Mouse (Mus musculus) limb, embryonic 15.5 days (tissue): Measurements from ENCODE around the gene Vdac2. TPM values are rescaled to one million over a fixed set of nuclear protein-coding genes. Genes with fewer than 3 reads are reported as not detected.

Experiments used
- ATAC-seq: fragments of 200-750 bp; cut with Nextera tagmentation; 2 replicates; pipeline ENCODE4 v1.8.0; 2017; ENCODE audit warnings: low read depth, moderate TSS enrichment; ENCODE audit not compliant: insufficient number of reproducible peaks, low FRiP score, low TSS enrichment
- H3K27ac ChIP-seq: fragments of 300-500 bp; sonication (generic); 2 replicates; pipeline ENCODE4 v1.5.1; 2015; ENCODE audit warnings: moderate library complexity, mild to moderate bottlenecking, inconsistent platforms
- H3K27me3 ChIP-seq: fragments of 300-500 bp; sonication (generic); 2 replicates; pipeline ENCODE4 v1.6.1; 2015; ENCODE audit warnings: inconsistent platforms
- H3K36me3 ChIP-seq: fragments of 300-500 bp; sonication (generic); 2 replicates; pipeline ENCODE4 v1.6.1; 2015; ENCODE audit warnings: inconsistent platforms
- H3K4me1 ChIP-seq: fragments of 300-500 bp; sonication (generic); 2 replicates; pipeline ENCODE4 v1.6.1; 2015; ENCODE audit warnings: inconsistent platforms
- H3K4me2 ChIP-seq: fragments of 300-500 bp; sonication (generic); 2 replicates; pipeline ENCODE4 v1.6.1; 2015; ENCODE audit warnings: mild to moderate bottlenecking, inconsistent platforms
- H3K4me3 ChIP-seq: fragments of 300-500 bp; sonication (generic); 2 replicates; pipeline ENCODE4 v1.5.1; 2015; ENCODE audit warnings: mild to moderate bottlenecking, inconsistent platforms
- H3K9ac ChIP-seq: fragments of 300-500 bp; sonication (generic); 2 replicates; pipeline ENCODE4 v1.6.1; 2015; ENCODE audit warnings: inconsistent platforms
- H3K9me3 ChIP-seq: fragments of 300-500 bp; sonication (generic); 2 replicates; pipeline ENCODE4 v1.6.1; 2016; ENCODE audit warnings: inconsistent platforms
- WGBS: fragments of 180-500 bp; shearing (Covaris S2); methylation state at CpG from one replicate; pipeline ENCODE4 v1.1.7; 2015; 5-methylcytosine and 5-hydroxymethylcytosine counted together
- polyA plus RNA-seq: library from polyadenylated mRNA; unstranded; fragments of >200 nt; fragmentation: Nextera tagmentation; extraction: Ambion mirVana; gene quantifications from 2 replicates; pipeline ENCODE4 v1.2.1, GENCODE M21; 2015

Gene Vdac2
- 207 and 225 TPM in 2 replicates for polyA plus RNA-seq

- peak within 1 kb of the TSS; percentile 38; the same call in 1 of the 2 replicates for H3K27ac ChIP-seq
- ATAC-seq = no peak
Observed at GRCm38 (mm10) chr14:21824938-21825337, at the start of gene Vdac2. Gene Vdac2 (plus strand): TSS chr14:21825238.

GRCm38 (mm10) chr14:21776201-21776600 lies 48.8 kb upstream of the Vdac2 start:
- Histone ChIP-seq H3K9me3 (no peaks in the 10 kb centered on the region), H3K27me3 (no peaks in the 10 kb centered on the region), H3K4me3 (no peak overlapping the region), H3K27ac (no peak overlapping the region), H3K36me3 (peaks cover 38% of the 10 kb centered on the region), H3K4me2 (no peak overlapping the region), H3K9ac (no peak overlapping the region), H3K4me1 (no peaks in the 10 kb centered on the region)
- WGBS = 92% methylated on average over 4 of the region's 4 CpGs
- ATAC-seq = no peak

More at GRCm38 (mm10) chr14:21824938-21825337, at the start of gene Vdac2:
- no peaks in the 10 kb centered on the region for H3K36me3 ChIP-seq
- H3K27me3 ChIP-seq = no peaks in the 10 kb centered on the region
- no peak within 1 kb of the TSS for H3K4me2 ChIP-seq
- WGBS = 90% methylated on average over 2 of the region's 2 CpGs
- H3K4me1 ChIP-seq = peaks cover 10% of the 10 kb centered on the region; the same call in 1 of the 2 replicates
- H3K9ac ChIP-seq = no peak within 1 kb of the TSS
- H3K4me3 ChIP-seq = no peak within 1 kb of the TSS
- no peaks in the 10 kb centered on the region for H3K9me3 ChIP-seq

DNA sequence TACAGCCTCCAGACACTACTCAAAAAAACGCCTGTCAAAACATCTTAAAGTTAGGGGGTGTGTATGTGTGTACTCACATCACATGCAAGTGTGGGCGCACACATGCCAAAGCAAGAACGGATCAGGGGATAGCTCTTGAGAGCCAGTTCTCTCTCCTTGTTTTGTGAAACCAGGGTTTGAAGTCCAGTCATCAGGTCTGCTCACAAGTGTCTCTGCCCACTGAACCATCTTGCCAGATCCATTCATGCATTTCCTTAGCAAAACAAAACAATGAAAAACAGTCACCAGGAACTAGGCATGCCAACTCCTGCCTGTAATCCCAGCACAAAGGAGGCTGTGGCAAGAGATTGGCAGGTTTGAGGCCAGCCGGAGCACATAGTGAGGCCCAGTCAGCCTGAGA lies 38.5 kb upstream of the Vdac2 start:
- H3K36me3 ChIP-seq = peaks cover 40% of the 10 kb centered on the region
- WGBS = 94% methylated on average over 4 of the region's 4 CpGs
- no peaks in the 10 kb centered on the region for H3K27me3 ChIP-seq
- ATAC-seq = no peak
- no peak overlapping the region for H3K4me3 ChIP-seq
- H3K4me1 ChIP-seq = no peaks in the 10 kb centered on the region
- H3K9me3 ChIP-seq = no peaks in the 10 kb centered on the region
- H3K4me2 ChIP-seq = no peak overlapping the region
- H3K9ac ChIP-seq = no peak overlapping the region
- H3K27ac ChIP-seq = no peak overlapping the region

DNA sequence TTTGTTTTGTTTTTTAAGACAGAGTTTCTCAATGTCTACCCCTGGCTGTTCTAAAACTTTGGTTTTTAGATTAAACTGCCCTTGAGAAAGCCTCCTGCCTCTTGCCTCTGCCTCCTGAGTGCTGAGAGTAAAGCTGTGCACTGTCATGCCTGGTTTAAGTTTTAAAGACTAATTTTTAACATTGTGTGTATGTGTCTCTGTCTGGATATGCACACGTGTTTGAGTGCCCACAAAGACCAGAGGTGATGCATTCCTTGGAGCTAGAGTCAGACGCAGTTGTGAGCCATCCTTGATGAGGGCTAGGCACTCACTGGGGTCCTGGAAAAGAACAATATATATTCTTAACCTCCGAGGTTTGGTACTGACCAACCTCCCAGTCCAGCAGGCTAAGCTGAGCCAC lies 37.7 kb upstream of the Vdac2 start:
- H3K9ac ChIP-seq = no peak overlapping the region
- no peaks in the 10 kb centered on the region for H3K27me3 ChIP-seq
- no peaks in the 10 kb centered on the region for H3K9me3 ChIP-seq
- H3K4me3 ChIP-seq = no peak overlapping the region
- H3K36me3 ChIP-seq = peaks cover 43% of the 10 kb centered on the region
- H3K4me1 ChIP-seq = no peaks in the 10 kb centered on the region
- no peak overlapping the region for H3K4me2 ChIP-seq
- 83% methylated on average over 3 of the region's 3 CpGs for WGBS
- no peak for ATAC-seq
- no peak overlapping the region for H3K27ac ChIP-seq

DNA sequence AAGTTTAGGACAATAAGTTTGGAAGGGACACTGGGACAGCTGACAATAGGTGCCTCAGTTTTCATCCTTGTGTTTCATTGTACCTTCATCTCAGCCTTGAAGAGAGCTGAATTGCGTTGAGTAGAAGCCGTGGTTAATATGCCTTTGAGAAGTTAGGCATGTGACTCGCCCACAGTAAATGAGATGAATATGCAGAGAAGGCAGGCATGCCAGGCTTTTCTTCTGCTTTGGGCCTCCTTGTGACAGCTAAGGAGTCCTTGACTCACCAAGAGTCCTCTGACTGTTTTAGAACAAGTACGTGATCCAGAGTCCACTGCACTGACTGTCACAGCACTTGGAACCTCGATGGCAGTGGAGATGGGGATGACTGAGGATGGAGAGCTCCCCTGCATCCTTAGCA lies 36.9 kb upstream of the Vdac2 start:
- no peaks in the 10 kb centered on the region for H3K4me1 ChIP-seq
- no peaks in the 10 kb centered on the region for H3K9me3 ChIP-seq
- H3K27ac ChIP-seq = no peak overlapping the region
- peaks cover 48% of the 10 kb centered on the region for H3K36me3 ChIP-seq
- no peak overlapping the region for H3K4me3 ChIP-seq
- no peaks in the 10 kb centered on the region for H3K27me3 ChIP-seq
- no peak overlapping the region for H3K4me2 ChIP-seq
- H3K9ac ChIP-seq = no peak overlapping the region
- WGBS = 94% methylated on average over 5 of the region's 5 CpGs
- ATAC-seq = no peak

DNA sequence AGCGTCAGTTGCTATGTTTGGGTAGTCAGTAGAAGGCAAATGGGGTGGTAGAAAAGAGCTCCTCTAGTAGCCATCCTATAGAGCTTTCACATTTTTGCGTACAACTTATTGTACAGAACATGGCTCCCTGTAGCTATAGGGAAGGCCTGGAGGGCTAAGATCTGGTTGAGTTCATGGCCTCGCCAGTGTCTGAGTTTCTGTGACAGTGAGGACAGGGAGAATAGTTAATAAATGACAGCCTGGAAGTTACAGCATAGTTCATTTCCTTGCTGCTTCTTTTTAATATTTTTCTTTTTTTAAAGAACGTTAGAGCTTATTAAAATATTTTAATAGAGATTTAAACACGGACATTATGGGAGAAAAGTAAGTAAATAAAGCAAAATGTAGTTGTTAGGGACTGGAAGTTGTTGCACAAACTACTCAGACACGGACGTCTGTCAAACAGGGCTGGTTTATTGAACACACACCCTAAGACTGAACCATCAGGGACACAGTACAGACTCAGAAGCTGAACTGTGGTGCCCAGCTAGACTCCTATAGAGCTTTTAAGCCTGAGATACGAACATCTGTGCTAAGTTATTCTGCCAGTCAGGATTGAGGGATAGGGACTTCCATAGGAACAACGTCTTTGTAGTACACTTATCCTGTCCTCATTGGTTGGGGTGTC lies 34.3 kb upstream of the Vdac2 start:
- Histone ChIP-seq H3K36me3 (peaks cover 41% of the 10 kb centered on the region; the same call in 1 of the 2 replicates), H3K9ac (no peak overlapping the region), H3K27me3 (no peaks in the 10 kb centered on the region), H3K4me1 (peaks cover 5% of the 10 kb centered on the region), H3K4me2 (no peak overlapping the region), H3K9me3 (no peaks in the 10 kb centered on the region), H3K27ac (no peak overlapping the region), H3K4me3 (no peak overlapping the region)
- 80% methylated on average over 9 of the region's 9 CpGs for WGBS
- ATAC-seq = no peak

- no peak overlapping the region for H3K9ac ChIP-seq
- H3K36me3 ChIP-seq = peaks cover 34% of the 10 kb centered on the region; the same call in 1 of the 2 replicates
- H3K4me3 ChIP-seq = no peak overlapping the region
- peaks cover 5% of the 10 kb centered on the region for H3K4me1 ChIP-seq
- WGBS = 86% methylated on average over 4 of the region's 4 CpGs
- no peak overlapping the region for H3K27ac ChIP-seq
- H3K9me3 ChIP-seq = no peaks in the 10 kb centered on the region
- H3K27me3 ChIP-seq = no peaks in the 10 kb centered on the region
- ATAC-seq = no peak
- no peak overlapping the region for H3K4me2 ChIP-seq
Observed at GRCm38 (mm10) chr14:21791722-21792121, 33.3 kb upstream of the Vdac2 start.

- no peak overlapping the region for H3K9ac ChIP-seq
- H3K36me3 ChIP-seq = peaks cover 33% of the 10 kb centered on the region; the same call in 1 of the 2 replicates
- no peak overlapping the region for H3K27ac ChIP-seq
- H3K4me1 ChIP-seq = peaks cover 5% of the 10 kb centered on the region
- WGBS = 92% methylated on average over 6 of the region's 6 CpGs
- no peaks in the 10 kb centered on the region for H3K27me3 ChIP-seq
- no peak overlapping the region for H3K4me3 ChIP-seq
- no peaks in the 10 kb centered on the region for H3K9me3 ChIP-seq
- no peak for ATAC-seq
- H3K4me2 ChIP-seq = no peak overlapping the region
Observed at GRCm38 (mm10) chr14:21792250-21792649, 32.8 kb upstream of the Vdac2 start.

DNA sequence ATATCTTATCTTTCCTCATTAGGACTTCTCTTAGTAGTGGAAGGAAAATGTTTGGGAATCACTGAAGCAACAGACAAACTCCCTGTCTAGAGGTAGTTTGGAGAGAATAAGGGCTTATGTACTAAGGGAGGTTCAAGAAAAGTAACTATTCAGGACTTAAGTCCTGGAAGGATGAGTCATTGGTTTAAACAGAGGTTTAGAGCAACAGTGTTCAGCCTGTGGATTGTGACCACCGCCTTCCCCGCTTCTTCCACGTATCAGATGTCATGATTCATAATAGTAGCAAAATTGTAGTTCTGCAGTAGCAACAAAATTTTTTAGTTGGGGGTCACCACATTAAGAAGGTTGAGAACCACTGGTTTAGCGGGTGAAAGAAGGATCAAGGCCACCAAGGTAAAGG lies 24.4 kb upstream of the Vdac2 start:
- Histone ChIP-seq H3K9ac (no peak overlapping the region), H3K27ac (no peak overlapping the region), H3K9me3 (no peaks in the 10 kb centered on the region), H3K4me3 (no peak overlapping the region), H3K36me3 (0 out of 2 replicates have a peak, but pooled peaks cover 10% of the 10 kb centered on the region), H3K27me3 (no peaks in the 10 kb centered on the region), H3K4me1 (no peaks in the 10 kb centered on the region), H3K4me2 (no peak overlapping the region)
- WGBS = 92% methylated on average over 4 of the region's 4 CpGs
- no peak for ATAC-seq

DNA sequence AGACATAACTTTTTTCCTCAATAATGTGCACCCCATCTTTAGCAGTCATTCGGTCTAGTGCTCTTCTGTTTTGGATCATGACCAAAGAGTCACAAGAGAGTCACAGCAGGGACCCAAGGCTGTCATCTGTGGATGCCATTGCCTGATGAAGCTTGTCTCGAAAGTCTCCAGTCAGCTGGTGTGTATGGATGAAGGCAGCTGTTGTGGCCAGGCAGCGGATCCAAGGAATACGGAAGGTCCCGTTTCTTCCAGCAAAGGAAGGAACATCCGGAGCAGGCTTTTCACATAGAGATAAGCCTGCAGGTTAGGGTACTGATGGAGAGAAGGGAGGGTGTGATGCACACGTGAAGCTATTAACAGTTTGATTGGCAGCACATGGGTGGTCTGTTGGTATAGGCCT lies 23.4 kb upstream of the Vdac2 start:
- Histone ChIP-seq H3K4me2 (no peak overlapping the region), H3K9me3 (no peaks in the 10 kb centered on the region), H3K36me3 (0 out of 2 replicates have a peak, but pooled peaks cover 10% of the 10 kb centered on the region), H3K27ac (no peak overlapping the region), H3K27me3 (no peaks in the 10 kb centered on the region), H3K4me3 (no peak overlapping the region), H3K4me1 (no peaks in the 10 kb centered on the region), H3K9ac (no peak overlapping the region)
- ATAC-seq = no peak
- 74% methylated on average over 7 of the region's 7 CpGs for WGBS

- Histone ChIP-seq H3K9me3 (no peaks in the 10 kb centered on the region), H3K27me3 (no peaks in the 10 kb centered on the region), H3K4me3 (no peak overlapping the region), H3K36me3 (0 out of 2 replicates have a peak, but pooled peaks cover 10% of the 10 kb centered on the region), H3K4me1 (no peaks in the 10 kb centered on the region), H3K9ac (no peak overlapping the region), H3K27ac (no peak overlapping the region), H3K4me2 (no peak overlapping the region)
- 0 out of 2 replicates have a peak, but pooled peaks have one; percentile 44 for ATAC-seq
- 89% methylated on average over 6 of the region's 6 CpGs for WGBS
Observed at GRCm38 (mm10) chr14:21802543-21803206, 22.4 kb upstream of the Vdac2 start.

GRCm38 (mm10) chr14:21806203-21806602 lies 18.8 kb upstream of the Vdac2 start:
- Histone ChIP-seq H3K9me3 (no peaks in the 10 kb centered on the region), H3K9ac (no peak overlapping the region), H3K27me3 (no peaks in the 10 kb centered on the region), H3K4me3 (no peak overlapping the region), H3K4me2 (no peak overlapping the region), H3K27ac (no peak overlapping the region), H3K4me1 (no peaks in the 10 kb centered on the region), H3K36me3 (no peaks in the 10 kb centered on the region)
- ATAC-seq = no peak
- WGBS = 86% methylated on average over 2 of the region's 2 CpGs
